Mouse (Mus musculus) forebrain, embryonic 10.5 days (tissue): ENCODE results near the gene Egfl6. TPM values are rescaled to one million over a fixed set of nuclear protein-coding genes. Genes with fewer than 3 reads are reported as not detected.

Experiments
- polyA plus RNA-seq: library from polyadenylated mRNA; unstranded; fragments of >200 nt; fragmentation: Nextera tagmentation; extraction: Ambion mirVana; gene quantifications from 2 replicates; pipeline ENCODE4 v1.2.1, GENCODE M21; 2016

The Egfl6 gene
- polyA plus RNA-seq, 1 experiment from 2014 or later = 2.0 TPM

Other genes starting within 250 kb of the Egfl6 start
- 26.4 and 27.0 TPM in 2 replicates for gene Trappc2, start 145.1 kb downstream of the Egfl6 start, polyA plus RNA-seq
- gene Ofd1, start 145.0 kb downstream of the Egfl6 start, polyA plus RNA-seq = 6.7 and 7.2 TPM in 2 replicates
- 41.1 and 44.3 TPM in 2 replicates for gene Rab9, start 105.9 kb downstream of the Egfl6 start, polyA plus RNA-seq
- gene Tceanc, start 67.2 kb downstream of the Egfl6 start, polyA plus RNA-seq = 12.4 TPM in 2 replicates